Mouse (Mus musculus) ES-E14 (cell line): ENCODE data around the gene Sytl4.

Source experiments
- HCFC1 ChIP-seq: IDR thresholded peaks from 2 replicates; pipeline ENCODE4 v1.6.1; 2012; ENCODE audit warnings: low read length, inconsistent platforms, borderline replicate concordance; ENCODE audit not compliant: insufficient read depth
- MAFK ChIP-seq: IDR thresholded peaks from 2 replicates; pipeline ENCODE4 v1.6.1; 2014; ENCODE audit warnings: mild to moderate bottlenecking, low read depth, low read length, inconsistent platforms; ENCODE audit not compliant: insufficient read depth
- ZC3H11A ChIP-seq: IDR thresholded peaks from 2 replicates; pipeline ENCODE4 v1.6.1; 2012; ENCODE audit warnings: low read depth, mild to moderate bottlenecking, inconsistent platforms, low read length, borderline replicate concordance
- ZNF384 ChIP-seq: IDR thresholded peaks from 2 replicates; pipeline ENCODE4 v1.6.1; 2012; ENCODE audit warnings: low read depth, low read length, inconsistent platforms

DNA sequence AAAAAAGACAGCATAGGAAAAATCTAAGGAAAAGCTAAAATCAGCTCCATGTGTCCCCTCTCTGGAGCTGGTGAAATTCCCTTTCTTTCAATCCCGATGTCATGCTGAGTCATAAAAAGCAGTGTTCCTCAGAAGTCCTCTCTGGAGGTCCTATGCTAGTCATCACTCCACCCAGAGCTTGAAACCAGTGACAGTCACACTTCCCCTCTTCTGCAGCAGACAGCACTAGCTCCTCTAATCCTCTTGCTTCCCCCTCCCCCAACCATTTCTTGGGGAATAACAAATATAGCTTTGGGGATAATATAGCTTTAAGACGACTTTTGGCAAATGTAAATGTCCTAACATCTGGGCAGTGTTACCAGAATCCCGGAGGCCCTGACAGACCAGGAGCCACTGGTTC is 73.4 kb downstream of the Sytl4 start, which contains the start of gene Srpx2:
- TF ChIP-seq ZNF384 (no peak), ZC3H11A (no peak), MAFK (no peak), HCFC1 (no peak)
